Mouse (Mus musculus) heart, embryonic 16.5 days (tissue): Measurements from ENCODE around the gene Dnase1l2. TPM values are rescaled to one million over a fixed set of nuclear protein-coding genes. Genes with fewer than 3 reads are reported as not detected.

ENCODE experiments used
- ATAC-seq: fragments of 200-750 bp; cut with Nextera tagmentation; replicated peaks from 2 replicates; pipeline ENCODE4 v1.8.0; 2017; ENCODE audit warnings: moderate number of reproducible peaks; ENCODE audit not compliant: insufficient read depth, low FRiP score; ENCODE audit errors: extremely low read depth
- H3K27ac ChIP-seq: fragments of 300-500 bp; sonication (generic); 2 replicates; pipeline ENCODE4 v1.5.1; 2014; ENCODE audit warnings: mild to moderate bottlenecking, low read length, control low read depth, moderate library complexity
- H3K27me3 ChIP-seq: fragments of 300-500 bp; sonication (generic); 2 replicates; pipeline ENCODE4 v1.6.1; 2014; ENCODE audit warnings: low read length, mixed read lengths; ENCODE audit not compliant: control insufficient read depth, insufficient read depth
- H3K36me3 ChIP-seq: fragments of 300-500 bp; sonication (generic); 2 replicates; pipeline ENCODE4 v1.6.1; 2014; ENCODE audit not compliant: control insufficient read depth, insufficient read depth
- H3K4me1 ChIP-seq: fragments of 300-500 bp; sonication (generic); 2 replicates; pipeline ENCODE4 v1.6.1; 2014; ENCODE audit warnings: low read length, mixed read lengths; ENCODE audit not compliant: control insufficient read depth, insufficient read depth
- H3K4me2 ChIP-seq: fragments of 300-500 bp; sonication (generic); 2 replicates; pipeline ENCODE4 v1.6.1; 2014; ENCODE audit warnings: low read depth, mild to moderate bottlenecking, control low read depth, low read length
- H3K4me3 ChIP-seq: fragments of 300-500 bp; sonication (generic); 2 replicates; pipeline ENCODE4 v1.5.1; 2014; ENCODE audit warnings: mild to moderate bottlenecking, control low read depth, low read length
- H3K9ac ChIP-seq: fragments of 300-500 bp; sonication (generic); 2 replicates; pipeline ENCODE4 v1.6.1; 2014; ENCODE audit warnings: low read length, control low read depth
- H3K9me3 ChIP-seq: fragments of 300-500 bp; sonication (generic); replicated peaks from 2 replicates; pipeline ENCODE4 v1.6.1; 2016; ENCODE audit warnings: low read length; ENCODE audit not compliant: control insufficient read depth
- WGBS: fragments of 180-500 bp; shearing (Covaris S2); extraction: QIAGEN DNeasy Blood & Tissue Kit; methylation state at CpG from one replicate; pipeline ENCODE4 v1.1.7; 2014; 5-methylcytosine and 5-hydroxymethylcytosine counted together
- polyA plus RNA-seq: library from polyadenylated mRNA; unstranded; fragments of >200 nt; fragmentation: Nextera tagmentation; extraction: Ambion mirVana; gene quantifications from 2 replicates; pipeline ENCODE4 v1.2.1, GENCODE M21; 2015

Dnase1l2 gene
- polyA plus RNA-seq, 1 experiment from 2014 or later: 2.1 TPM

- 43% methylated on average over 3 of the region's 3 CpGs for WGBS
- Histone ChIP-seq H3K27ac (no peak overlapping the region), H3K4me1 (peaks cover 9% of the 10 kb centered on the region), H3K27me3 (no peaks in the 10 kb centered on the region), H3K9ac (no peak overlapping the region), H3K4me3 (no peak overlapping the region), H3K9me3 (no peaks in the 10 kb centered on the region), H3K4me2 (no peak overlapping the region), H3K36me3 (peaks cover 18% of the 10 kb centered on the region)
- ATAC-seq: no peak
These were observed 37.4 kb upstream of the Dnase1l2 start for GRCm38 (mm10) chr17:24480201-24480826.

- H3K9me3 ChIP-seq: no peaks in the 10 kb centered on the region
- peaks cover 27% of the 10 kb centered on the region for H3K36me3 ChIP-seq
- H3K4me1 ChIP-seq: peaks cover 7% of the 10 kb centered on the region
- peak overlapping the region; percentile 45; the same call in 1 of the 2 replicates for H3K4me2 ChIP-seq
- peak overlapping the region; percentile 88 for H3K4me3 ChIP-seq
- no peaks in the 10 kb centered on the region for H3K27me3 ChIP-seq
- WGBS: 14% methylated on average over 1 of the region's 1 CpGs
- no peak overlapping the region for H3K27ac ChIP-seq
- ATAC-seq: no peak
- no peak overlapping the region; the same call in 1 of the 2 replicates for H3K9ac ChIP-seq
These were observed 36.5 kb upstream of the Dnase1l2 start for GRCm38 (mm10) chr17:24479431-24479830.

GRCm38 (mm10) chr17:24478663-24479380 lies 35.9 kb upstream of the Dnase1l2 start, which contains the start of gene Mlst8:
Gene Mlst8 (minus strand): TSS chr17:24479078.
- H3K4me3 ChIP-seq: peak within 1 kb of the TSS; percentile 88
- WGBS: under 1% methylated on average over 48 of the region's 48 CpGs
- ATAC-seq: peak; percentile 93
- H3K36me3 ChIP-seq: peaks cover 28% of the 10 kb centered on the region
- peak within 1 kb of the TSS; percentile 95 for H3K27ac ChIP-seq
- H3K4me1 ChIP-seq: peaks cover 7% of the 10 kb centered on the region
- H3K27me3 ChIP-seq: no peaks in the 10 kb centered on the region
- peak within 1 kb of the TSS; percentile 66 for H3K4me2 ChIP-seq
- H3K9ac ChIP-seq: peak within 1 kb of the TSS; percentile 92
- H3K9me3 ChIP-seq: no peaks in the 10 kb centered on the region

GRCm38 (mm10) chr17:24477985-24478600 lies 35.2 kb upstream of the Dnase1l2 start:
- ATAC-seq: no peak
- Histone ChIP-seq H3K4me3 (peak overlapping the region; percentile 88), H3K4me1 (peaks cover 7% of the 10 kb centered on the region), H3K9me3 (no peaks in the 10 kb centered on the region), H3K27me3 (no peaks in the 10 kb centered on the region), H3K4me2 (peak overlapping the region; percentile 66), H3K36me3 (peaks cover 28% of the 10 kb centered on the region), H3K9ac (peak overlapping the region; percentile 92), H3K27ac (no peak overlapping the region)
- WGBS: 45% methylated on average over 11 of the region's 11 CpGs

- no peak for ATAC-seq
- peaks cover 13% of the 10 kb centered on the region for H3K4me1 ChIP-seq
- no peak overlapping the region for H3K4me3 ChIP-seq
- peaks cover 28% of the 10 kb centered on the region for H3K36me3 ChIP-seq
- no peaks in the 10 kb centered on the region for H3K9me3 ChIP-seq
- H3K27ac ChIP-seq: no peak overlapping the region
- H3K27me3 ChIP-seq: no peaks in the 10 kb centered on the region
- WGBS: 89% methylated on average over 20 of the region's 20 CpGs
- H3K4me2 ChIP-seq: no peak overlapping the region
- H3K9ac ChIP-seq: peak overlapping the region; percentile 92
These were observed 34.4 kb upstream of the Dnase1l2 start for GRCm38 (mm10) chr17:24477053-24477984.

- Histone ChIP-seq H3K36me3 (peaks cover 28% of the 10 kb centered on the region), H3K27ac (no peak overlapping the region), H3K4me1 (peaks cover 22% of the 10 kb centered on the region), H3K4me2 (no peak overlapping the region), H3K27me3 (no peaks in the 10 kb centered on the region), H3K9me3 (no peaks in the 10 kb centered on the region), H3K4me3 (no peak overlapping the region), H3K9ac (no peak overlapping the region)
- ATAC-seq: no peak
- WGBS: 85% methylated on average over 10 of the region's 10 CpGs
These were observed 33.3 kb upstream of the Dnase1l2 start for GRCm38 (mm10) chr17:24476022-24476776.

GRCm38 (mm10) chr17:24475586-24475985 lies 32.7 kb upstream of the Dnase1l2 start:
- no peak overlapping the region for H3K9ac ChIP-seq
- H3K4me2 ChIP-seq: no peak overlapping the region
- no peaks in the 10 kb centered on the region for H3K9me3 ChIP-seq
- WGBS: 84% methylated on average over 6 of the region's 6 CpGs
- H3K27ac ChIP-seq: no peak overlapping the region
- H3K4me1 ChIP-seq: peaks cover 22% of the 10 kb centered on the region
- ATAC-seq: no peak
- peaks cover 28% of the 10 kb centered on the region for H3K36me3 ChIP-seq
- no peak overlapping the region for H3K4me3 ChIP-seq
- H3K27me3 ChIP-seq: no peaks in the 10 kb centered on the region

GRCm38 (mm10) chr17:24474557-24474956 lies 31.7 kb upstream of the Dnase1l2 start:
- Histone ChIP-seq H3K4me2 (no peak overlapping the region), H3K9me3 (no peaks in the 10 kb centered on the region), H3K27ac (no peak overlapping the region), H3K36me3 (peaks cover 28% of the 10 kb centered on the region), H3K27me3 (no peaks in the 10 kb centered on the region), H3K4me3 (no peak overlapping the region), H3K9ac (no peak overlapping the region), H3K4me1 (peaks cover 22% of the 10 kb centered on the region)
- 80% methylated on average over 5 of the region's 5 CpGs for WGBS
- no peak for ATAC-seq
